Mouse (Mus musculus) midbrain, embryonic 12.5 days (tissue): Measurements from ENCODE around the gene Ago4. TPM values are rescaled to one million over a fixed set of nuclear protein-coding genes. Genes with fewer than 3 reads are reported as not detected.
A peak's percentile ranks its signal among the peaks of the same experiment; 100 is the strongest.

ENCODE experiments used
- ATAC-seq: fragments of 200-750 bp; cut with Nextera tagmentation; 2 replicates; pipeline ENCODE4 v1.8.0; 2017; ENCODE audit warnings: low read depth, moderate TSS enrichment, moderate library complexity; ENCODE audit not compliant: low FRiP score
- H3K27ac ChIP-seq: fragments of 300-500 bp; sonication (generic); replicated peaks from 2 replicates; pipeline ENCODE4 v1.5.1; 2016; ENCODE audit warnings: mild to moderate bottlenecking
- H3K27me3 ChIP-seq: fragments of 300-500 bp; sonication (generic); 2 replicates; pipeline ENCODE4 v1.6.1; 2016; ENCODE audit warnings: mild to moderate bottlenecking
- H3K36me3 ChIP-seq: fragments of 300-500 bp; sonication (generic); 2 replicates; pipeline ENCODE4 v1.6.1; 2016
- H3K4me1 ChIP-seq: fragments of 300-500 bp; sonication (generic); 2 replicates; pipeline ENCODE4 v1.6.1; 2016
- H3K4me2 ChIP-seq: fragments of 300-500 bp; sonication (generic); replicated peaks from 2 replicates; pipeline ENCODE4 v1.6.1; 2016; ENCODE audit warnings: mild to moderate bottlenecking, moderate library complexity
- H3K4me3 ChIP-seq: fragments of 300-500 bp; sonication (generic); 2 replicates; pipeline ENCODE4 v1.5.1; 2016; ENCODE audit warnings: mild to moderate bottlenecking
- H3K9ac ChIP-seq: fragments of 300-500 bp; sonication (generic); replicated peaks from 2 replicates; pipeline ENCODE4 v1.6.1; 2016; ENCODE audit warnings: mild to moderate bottlenecking, moderate library complexity
- H3K9me3 ChIP-seq: fragments of 300-500 bp; sonication (generic); 2 replicates; pipeline ENCODE4 v1.6.1; 2016; ENCODE audit warnings: mild to moderate bottlenecking
- WGBS: fragments of 180-500 bp; shearing (Covaris S2); methylation state at CpG from one replicate; pipeline ENCODE4 v1.1.7; 2016; 5-methylcytosine and 5-hydroxymethylcytosine counted together
- polyA plus RNA-seq: library from polyadenylated mRNA; unstranded; fragments of >200 nt; fragmentation: Nextera tagmentation; extraction: Ambion mirVana; gene quantifications from 2 replicates; pipeline ENCODE4 v1.2.1, GENCODE M21; 2016

Gene Ago4
- 8.2 and 9.7 TPM in 2 replicates for polyA plus RNA-seq

DNA sequence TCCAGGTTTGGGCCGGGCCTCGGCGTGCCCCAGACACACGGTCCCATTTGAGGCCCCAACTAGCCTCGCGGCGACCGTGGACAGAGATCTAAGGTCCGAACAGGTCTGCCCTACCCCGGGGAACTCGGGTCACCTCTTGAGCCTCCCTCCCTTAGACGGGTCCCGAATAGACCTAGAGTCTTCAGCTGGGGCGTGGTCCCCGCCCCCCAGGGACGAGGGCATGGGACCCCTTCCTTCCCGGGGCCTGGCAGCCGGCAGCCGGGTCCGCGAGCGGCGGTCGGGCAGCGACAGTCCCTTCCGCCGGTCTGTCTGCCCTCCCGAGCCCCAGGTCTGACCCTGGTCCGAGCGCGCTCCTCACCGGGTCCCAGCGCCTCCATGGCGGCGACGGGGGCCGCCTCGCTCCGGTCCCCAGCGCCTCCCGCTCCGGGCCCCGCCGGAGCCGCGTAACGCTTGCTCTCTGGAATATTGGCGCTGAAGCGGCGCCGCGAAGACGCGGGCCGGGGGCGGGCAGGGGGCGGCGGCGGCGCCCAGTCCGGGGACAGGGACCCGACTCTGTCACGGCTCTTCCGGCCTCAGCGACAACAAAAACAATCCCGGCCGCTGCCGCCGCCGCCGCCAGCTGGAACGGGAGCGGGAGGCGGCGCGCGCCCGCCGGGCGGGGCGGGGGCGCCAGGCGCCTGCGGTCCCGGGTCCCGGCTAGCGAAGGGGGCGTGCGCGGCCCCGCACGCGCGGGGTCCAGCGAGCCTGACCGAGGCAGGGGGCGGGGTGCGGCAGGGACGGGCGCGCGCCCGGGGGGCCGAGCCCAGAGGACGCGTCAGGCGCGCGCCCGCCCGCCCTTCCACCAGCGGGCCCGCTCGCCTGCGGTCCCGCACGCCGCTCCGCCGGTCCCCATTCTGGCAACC is at the start of gene Ago4:
TSS of gene Ago4 (minus strand) at position 646 of the 902 bp plus-strand sequence.
- Histone ChIP-seq H3K36me3 (no peaks in the 10 kb centered on the region), H3K27ac (peak within 1 kb of the TSS; percentile 85), H3K4me1 (peaks cover 14% of the 10 kb centered on the region), H3K4me3 (peak within 1 kb of the TSS; percentile 94), H3K9me3 (no peaks in the 10 kb centered on the region), H3K27me3 (peaks cover 5% of the 10 kb centered on the region; the same call in 1 of the 2 replicates), H3K4me2 (peak within 1 kb of the TSS; percentile 88), H3K9ac (peak within 1 kb of the TSS; percentile 90)
- WGBS: 1% methylated on average over 78 of the region's 120 CpGs
- peak; percentile 91 for ATAC-seq

DNA sequence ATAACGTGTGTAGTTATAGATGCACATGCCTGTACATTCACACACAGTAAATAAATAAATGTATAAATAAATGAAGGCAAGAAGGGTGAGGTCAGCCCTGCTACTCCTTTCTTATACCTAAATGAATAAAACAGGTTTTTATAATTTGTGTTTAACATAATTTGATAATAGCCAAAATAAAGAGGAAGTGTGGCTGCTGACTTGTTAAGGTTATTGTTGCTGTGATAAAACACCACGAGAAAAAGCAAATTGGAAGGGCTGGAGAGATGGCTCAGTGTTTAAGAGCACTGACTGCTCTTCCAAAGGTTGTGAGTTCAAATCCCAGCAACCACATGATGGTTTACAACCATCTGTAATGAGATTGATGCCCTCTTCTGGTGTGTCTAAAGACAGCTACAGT is 45.8 kb upstream of the Ago4 start:
- no peak overlapping the region for H3K9ac ChIP-seq
- no peak for ATAC-seq
- WGBS: 93% methylated on average over 2 of the region's 2 CpGs
- H3K36me3 ChIP-seq: peaks cover 96% of the 10 kb centered on the region
- H3K27ac ChIP-seq: no peak overlapping the region
- H3K4me1 ChIP-seq: no peaks in the 10 kb centered on the region
- H3K9me3 ChIP-seq: 0 out of 2 replicates have a peak, but pooled peaks cover 8% of the 10 kb centered on the region
- H3K4me3 ChIP-seq: no peak overlapping the region
- H3K27me3 ChIP-seq: no peaks in the 10 kb centered on the region
- no peak overlapping the region for H3K4me2 ChIP-seq

- no peak overlapping the region for H3K27ac ChIP-seq
- H3K4me3 ChIP-seq: no peak overlapping the region
- H3K9ac ChIP-seq: no peak overlapping the region
- H3K4me2 ChIP-seq: no peak overlapping the region
- no peaks in the 10 kb centered on the region for H3K27me3 ChIP-seq
- 92% methylated on average over 3 of the region's 3 CpGs for WGBS
- H3K4me1 ChIP-seq: no peaks in the 10 kb centered on the region
- peaks cover 100% of the 10 kb centered on the region for H3K36me3 ChIP-seq
- no peak for ATAC-seq
- H3K9me3 ChIP-seq: 0 out of 2 replicates have a peak, but pooled peaks cover 8% of the 10 kb centered on the region
These were observed 44.6 kb upstream of the Ago4 start for GRCm38 (mm10) chr4:126577920-126578319.

DNA sequence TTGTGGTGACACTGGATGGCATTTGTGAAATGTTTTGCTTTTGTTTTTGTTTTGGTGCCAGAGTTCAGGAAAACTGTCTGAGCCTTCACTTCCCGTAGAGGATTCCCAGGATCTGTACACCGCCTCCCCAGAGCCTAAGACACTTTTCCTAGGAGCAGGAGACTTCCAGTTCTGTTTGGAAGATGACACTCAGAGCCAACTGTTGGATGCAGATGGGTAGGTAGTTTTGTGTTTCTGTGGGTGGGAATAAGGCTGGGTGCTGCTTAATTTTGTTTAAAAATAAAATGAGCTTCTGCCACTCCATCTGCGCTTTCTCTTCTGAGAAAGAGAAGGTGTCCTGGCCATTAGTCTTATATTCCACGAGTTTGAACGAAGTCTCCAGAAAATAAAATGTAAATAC is 43.0 kb upstream of the Ago4 start:
- H3K4me2 ChIP-seq: no peak overlapping the region
- WGBS: 93% methylated on average over 5 of the region's 5 CpGs
- H3K4me1 ChIP-seq: no peaks in the 10 kb centered on the region
- peaks cover 100% of the 10 kb centered on the region for H3K36me3 ChIP-seq
- no peak overlapping the region for H3K4me3 ChIP-seq
- no peak overlapping the region for H3K9ac ChIP-seq
- no peaks in the 10 kb centered on the region for H3K27me3 ChIP-seq
- no peak for ATAC-seq
- H3K27ac ChIP-seq: no peak overlapping the region
- H3K9me3 ChIP-seq: 0 out of 2 replicates have a peak, but pooled peaks cover 8% of the 10 kb centered on the region

DNA sequence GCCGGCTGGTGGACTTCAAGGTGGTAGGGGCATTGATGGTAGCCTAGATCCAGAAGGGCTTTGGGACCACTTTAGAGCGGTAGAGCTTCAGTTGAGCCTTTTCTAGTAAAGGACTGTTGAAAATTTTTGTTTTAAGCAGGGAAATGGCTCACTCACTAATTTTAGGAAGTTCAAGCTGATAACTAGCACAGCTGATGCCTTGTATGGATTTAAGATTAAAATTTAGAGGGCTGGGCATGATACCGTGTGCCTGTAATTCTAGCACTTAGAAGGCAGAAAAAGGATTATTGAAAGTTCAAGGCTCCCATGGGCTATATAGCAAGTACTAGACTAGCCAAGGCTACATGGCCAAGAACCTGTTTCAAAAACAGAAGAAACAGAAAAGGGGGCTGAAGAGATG is 36.5 kb upstream of the Ago4 start:
- no peaks in the 10 kb centered on the region for H3K4me1 ChIP-seq
- H3K4me3 ChIP-seq: no peak overlapping the region
- H3K27ac ChIP-seq: no peak overlapping the region
- no peaks in the 10 kb centered on the region for H3K27me3 ChIP-seq
- no peak overlapping the region for H3K9ac ChIP-seq
- 0 out of 2 replicates have a peak, but pooled peaks cover 7% of the 10 kb centered on the region for H3K9me3 ChIP-seq
- H3K4me2 ChIP-seq: no peak overlapping the region
- no peak for ATAC-seq
- WGBS: 95% methylated on average over 3 of the region's 3 CpGs
- H3K36me3 ChIP-seq: peaks cover 80% of the 10 kb centered on the region

DNA sequence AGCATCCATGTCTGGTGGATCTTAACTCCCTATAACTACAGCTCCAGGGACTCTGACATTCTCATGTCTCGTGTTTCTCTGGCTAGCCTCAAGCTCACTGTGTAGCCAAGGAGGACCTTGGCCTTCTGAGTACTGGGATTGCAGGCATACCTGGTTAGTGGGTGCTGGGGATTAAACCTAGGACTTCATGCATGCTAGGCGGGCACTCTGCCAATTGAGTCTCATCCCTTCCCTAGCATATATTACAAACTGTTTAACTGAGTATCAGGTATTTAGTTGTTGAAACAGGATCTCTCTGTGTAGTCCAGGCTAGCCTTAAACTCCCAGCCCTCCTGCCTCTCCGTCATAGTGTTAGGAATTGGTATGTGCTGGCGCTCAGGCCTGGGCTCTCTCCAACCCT is 34.0 kb upstream of the Ago4 start:
- 93% methylated on average over 4 of the region's 4 CpGs for WGBS
- Histone ChIP-seq H3K4me3 (no peak overlapping the region), H3K9ac (no peak overlapping the region), H3K9me3 (no peaks in the 10 kb centered on the region), H3K4me2 (no peak overlapping the region), H3K27me3 (no peaks in the 10 kb centered on the region), H3K36me3 (peaks cover 67% of the 10 kb centered on the region), H3K4me1 (no peaks in the 10 kb centered on the region), H3K27ac (no peak overlapping the region)
- ATAC-seq: no peak

DNA sequence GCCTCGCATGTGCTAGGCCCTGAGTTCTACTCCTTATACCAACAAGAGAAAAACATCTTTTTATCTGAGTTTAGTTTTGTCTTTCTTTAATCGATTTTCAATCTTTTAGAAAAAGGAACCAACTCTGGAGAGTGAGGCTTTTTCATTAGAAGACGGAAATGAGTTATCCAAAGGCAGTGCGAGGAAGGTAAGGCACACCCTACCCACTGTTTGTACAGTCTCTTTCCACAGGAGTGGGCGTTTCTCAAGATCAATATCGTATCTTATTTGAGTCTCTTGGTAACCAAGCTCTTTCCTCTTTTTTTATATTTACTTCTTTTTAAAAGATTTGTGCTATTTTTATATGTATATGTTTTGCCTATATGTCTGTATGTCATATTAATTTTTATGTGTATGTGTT is 30.5 kb upstream of the Ago4 start:
- Histone ChIP-seq H3K4me2 (no peak overlapping the region), H3K4me3 (no peak overlapping the region), H3K27me3 (no peaks in the 10 kb centered on the region), H3K4me1 (no peaks in the 10 kb centered on the region), H3K9ac (no peak overlapping the region), H3K9me3 (no peaks in the 10 kb centered on the region), H3K36me3 (peaks cover 59% of the 10 kb centered on the region), H3K27ac (no peak overlapping the region)
- no peak for ATAC-seq
- WGBS: 93% methylated on average over 6 of the region's 6 CpGs

DNA sequence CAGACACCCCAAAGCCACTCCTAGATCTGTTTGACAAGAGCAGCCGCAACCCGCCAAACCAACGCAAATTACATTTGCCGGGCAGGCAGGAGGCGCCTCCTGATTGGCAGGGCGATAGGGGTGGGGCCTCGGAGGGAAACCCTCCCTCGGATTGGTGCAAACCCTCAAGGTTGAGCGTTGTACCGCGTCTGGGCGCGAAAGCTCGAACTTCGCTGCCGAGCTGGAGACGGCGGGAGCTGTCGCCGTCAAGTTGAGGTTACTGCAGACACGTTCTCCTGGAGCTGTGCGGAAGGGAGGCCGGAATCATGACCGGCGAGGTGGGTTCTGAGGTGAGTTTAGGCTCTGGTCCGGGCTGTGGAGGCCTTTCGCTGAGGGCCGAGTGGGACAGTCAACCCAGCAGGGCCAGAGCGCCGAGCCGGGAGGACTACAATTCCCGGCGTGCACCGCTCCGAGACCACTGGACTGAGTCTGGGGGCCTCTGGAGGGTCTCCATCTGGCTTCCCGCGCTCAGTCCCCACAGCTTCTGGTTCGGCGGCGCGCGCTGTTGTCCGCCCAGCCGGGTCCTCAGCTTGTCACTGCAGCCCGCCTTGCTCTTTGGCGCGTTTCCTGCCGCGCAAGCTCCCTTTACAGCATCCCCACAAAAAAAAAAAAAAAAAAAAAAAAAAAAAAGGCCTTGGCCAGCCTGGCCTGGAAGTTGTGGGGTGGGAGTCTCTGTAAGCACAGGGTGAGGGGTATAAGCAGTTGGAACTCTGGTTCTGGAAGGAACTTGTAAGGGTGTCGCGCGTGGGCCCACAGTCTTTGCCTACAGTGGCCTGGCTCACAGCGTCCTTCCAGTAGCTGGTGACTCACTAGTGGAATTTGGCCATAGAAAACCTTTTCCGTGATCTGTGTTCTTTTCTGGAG is 23.8 kb upstream of the Ago4 start, which contains the start of gene Clspn:
TSS of gene Clspn (plus strand) at position 127 of the 903 bp plus-strand sequence.
- peak; percentile 97 for ATAC-seq
- peak within 1 kb of the TSS; percentile 68 for H3K27ac ChIP-seq
- H3K4me2 ChIP-seq: peak within 1 kb of the TSS; percentile 62
- peak within 1 kb of the TSS; percentile 56 for H3K9ac ChIP-seq
- 1% methylated on average over 54 of the region's 54 CpGs for WGBS
- H3K4me3 ChIP-seq: peak within 1 kb of the TSS; percentile 67
- no peaks in the 10 kb centered on the region for H3K9me3 ChIP-seq
- H3K27me3 ChIP-seq: 0 out of 2 replicates have a peak, but pooled peaks cover 10% of the 10 kb centered on the region
- peaks cover 12% of the 10 kb centered on the region for H3K4me1 ChIP-seq
- peaks cover 13% of the 10 kb centered on the region for H3K36me3 ChIP-seq

DNA sequence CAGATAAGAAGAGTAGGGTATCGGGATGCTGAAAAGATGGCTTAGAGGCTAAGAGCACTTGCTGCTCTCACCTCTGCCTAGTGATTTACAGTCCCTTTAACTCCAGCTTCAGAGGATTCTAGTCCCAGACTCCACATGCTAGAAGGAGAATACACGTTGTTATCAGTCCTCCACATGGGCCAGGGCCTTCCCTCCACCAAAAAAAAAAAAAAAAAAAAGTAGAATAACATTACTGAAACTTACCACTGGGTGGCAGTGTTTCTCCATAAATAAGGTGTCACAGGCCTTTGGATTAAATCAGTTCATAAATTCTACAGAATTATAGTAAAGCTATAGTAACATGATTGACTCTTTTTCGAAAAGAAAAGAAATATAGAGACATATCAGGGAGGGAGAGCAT is 21.2 kb upstream of the Ago4 start:
- Histone ChIP-seq H3K36me3 (no peaks in the 10 kb centered on the region), H3K4me1 (peaks cover 12% of the 10 kb centered on the region), H3K27me3 (0 out of 2 replicates have a peak, but pooled peaks cover 15% of the 10 kb centered on the region), H3K9ac (no peak overlapping the region), H3K4me3 (no peak overlapping the region), H3K27ac (no peak overlapping the region), H3K9me3 (no peaks in the 10 kb centered on the region), H3K4me2 (no peak overlapping the region)
- ATAC-seq: no peak
- WGBS: 31% methylated on average over 3 of the region's 3 CpGs

GRCm38 (mm10) chr4:126553685-126554084 is 20.4 kb upstream of the Ago4 start:
- H3K4me3 ChIP-seq: no peak overlapping the region
- WGBS: 96% methylated on average over 1 of the region's 1 CpGs
- no peaks in the 10 kb centered on the region for H3K9me3 ChIP-seq
- H3K27me3 ChIP-seq: 0 out of 2 replicates have a peak, but pooled peaks cover 15% of the 10 kb centered on the region
- H3K4me1 ChIP-seq: peaks cover 12% of the 10 kb centered on the region
- H3K4me2 ChIP-seq: no peak overlapping the region
- no peak overlapping the region for H3K9ac ChIP-seq
- no peak for ATAC-seq
- no peaks in the 10 kb centered on the region for H3K36me3 ChIP-seq
- H3K27ac ChIP-seq: no peak overlapping the region

DNA sequence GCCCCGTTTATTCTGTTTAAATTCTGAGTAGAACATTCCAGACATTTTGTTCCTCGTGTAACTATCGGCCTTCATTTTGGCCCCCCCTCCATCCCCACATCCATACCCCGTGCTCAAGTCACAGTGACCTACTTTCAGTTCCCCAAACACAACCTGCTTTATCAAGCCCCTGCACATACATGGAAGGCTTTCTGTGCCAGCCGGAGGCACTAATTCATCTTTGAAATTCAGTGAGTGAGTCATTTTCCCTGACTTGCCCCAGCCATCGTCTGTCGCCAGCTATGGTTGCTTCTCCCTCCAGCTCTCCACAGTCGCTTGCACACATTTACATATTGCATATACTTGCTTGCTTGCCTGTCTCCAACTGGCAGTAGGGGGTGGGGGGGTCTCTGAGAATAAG is 19.8 kb upstream of the Ago4 start:
- WGBS: 79% methylated on average over 8 of the region's 8 CpGs
- Histone ChIP-seq H3K27me3 (0 out of 2 replicates have a peak, but pooled peaks cover 15% of the 10 kb centered on the region), H3K9ac (no peak overlapping the region), H3K27ac (no peak overlapping the region), H3K4me1 (peaks cover 8% of the 10 kb centered on the region), H3K4me2 (no peak overlapping the region), H3K9me3 (no peaks in the 10 kb centered on the region), H3K36me3 (no peaks in the 10 kb centered on the region), H3K4me3 (no peak overlapping the region)
- no peak for ATAC-seq
